Comparison of ENCODE assay signal across 8 mouse cellular contexts in genomic region chr9:42240583-42240992, GRCm38 (mm10). TPM values are rescaled to one million over a fixed set of nuclear protein-coding genes. Genes with fewer than 3 reads are reported as not detected.
DNase-seq lines count a peak whose midpoint lies in the region; ATAC-seq and TF ChIP-seq lines count a peak whose summit lies in the region.
"Had no signal": no experiment of that assay in that cellular context is flagged by ENCODE, and none has a peak within 500 bp of the region (broad histone marks: within the 10 kb centered on the region; RNA-seq: fewer than 3 reads in every experiment).

No protein-coding gene starts in this region.

- TF ChIP-seq CTCF in bone marrow macrophage, adult 2 months (IDR thresholded peaks at IDR 0.05; ENCODE audit: low read depth, low read length): peak; percentile 16; the same call in 1 of the 2 replicates

- H3K9ac ChIP-seq in forebrain, embryonic 11.5 days (ENCODE audit: low read length): no peak overlapping the region
- no peak overlapping the region for H3K9ac ChIP-seq in hindbrain, embryonic 13.5 days
- H3K9ac ChIP-seq: liver, embryonic 15.5 days had no signal

- WGBS in forebrain, embryonic 11.5 days: 23% methylated on average over 11 of the region's 11 CpGs
- 14% methylated on average over 11 of the region's 11 CpGs for WGBS in hindbrain, embryonic 13.5 days

- peak; percentile 88 for DNase-seq in Muller cell, postnatal 12 days (ENCODE audit: inconsistent ontology term)
- DNase-seq in forebrain, embryonic 11.5 days (ENCODE audit: low spot score): peak; percentile 77
- peak; percentile 51 for DNase-seq in layer of hippocampus, adult 9-10 months (ENCODE audit: low spot score)
- peak; percentile 55 for DNase-seq in lung, postnatal 25 days (ENCODE audit: low spot score)
- peak; percentile 84 for DNase-seq in right cerebral cortex, postnatal 10 days (ENCODE audit: low spot score in 2 of 2)

- H3K4me1 ChIP-seq in bone marrow macrophage, adult 2 months (ENCODE audit: control insufficient read depth, insufficient read depth, low read length): no peaks in the 10 kb centered on the region; the same call in 1 of the 2 replicates
- H3K4me1 ChIP-seq in forebrain, embryonic 11.5 days (replicated peaks; ENCODE audit: control insufficient read depth, insufficient read depth, low read length): no peaks in the 10 kb centered on the region; the same call in 1 of the 2 replicates
- peaks cover 35% of the 10 kb centered on the region for H3K4me1 ChIP-seq in hindbrain, embryonic 13.5 days (replicated peaks)
- H3K4me1 ChIP-seq: liver, embryonic 15.5 days had no signal

- H3K36me3 ChIP-seq in forebrain, embryonic 11.5 days (ENCODE audit: control insufficient read depth, insufficient read depth, low read length): no peaks in the 10 kb centered on the region
- H3K36me3 ChIP-seq in hindbrain, embryonic 13.5 days: no peaks in the 10 kb centered on the region
- H3K36me3 ChIP-seq: liver, embryonic 15.5 days had no signal

- no peak for TF ChIP-seq POLR2A in bone marrow macrophage, adult 2 months (IDR thresholded peaks at IDR 0.05; ENCODE audit: borderline replicate concordance, low read depth, low read length)

- peak; percentile 66; the same call in 1 of the 2 replicates for ATAC-seq in forebrain, embryonic 11.5 days (replicated peaks; ENCODE audit: low FRiP score)
- ATAC-seq in hindbrain, embryonic 13.5 days (ENCODE audit: low FRiP score): peak; percentile 81

- H3K27me3 ChIP-seq in forebrain, embryonic 11.5 days (ENCODE audit: control insufficient read depth, insufficient read depth, low read length): no peaks in the 10 kb centered on the region
- no peaks in the 10 kb centered on the region for H3K27me3 ChIP-seq in hindbrain, embryonic 13.5 days

- no peak overlapping the region for H3K4me3 ChIP-seq in bone marrow macrophage, adult 2 months (ENCODE audit: insufficient read depth, low read length)
- no peak overlapping the region for H3K4me3 ChIP-seq in forebrain, embryonic 11.5 days (ENCODE audit: low read depth, low read length)
- no peak overlapping the region for H3K4me3 ChIP-seq in hindbrain, embryonic 13.5 days
- H3K4me3 ChIP-seq: liver, embryonic 15.5 days had no signal

- no peak overlapping the region for H3K27ac ChIP-seq in bone marrow macrophage, adult 2 months (ENCODE audit: insufficient read depth, low read depth, low read length)
- H3K27ac ChIP-seq in forebrain, embryonic 11.5 days (ENCODE audit: low read depth, low read length): peak overlapping the region; percentile 42; the same call in 1 of the 2 replicates
- peak overlapping the region; percentile 80 for H3K27ac ChIP-seq in hindbrain, embryonic 13.5 days
- H3K27ac ChIP-seq: liver, embryonic 15.5 days had no signal

- no peaks in the 10 kb centered on the region for H3K9me3 ChIP-seq in forebrain, embryonic 11.5 days (ENCODE audit: control insufficient read depth, low read length)
- H3K9me3 ChIP-seq in hindbrain, embryonic 13.5 days: no peaks in the 10 kb centered on the region
- H3K9me3 ChIP-seq: liver, embryonic 15.5 days had no signal

- H3K4me2 ChIP-seq in forebrain, embryonic 11.5 days (ENCODE audit: low read depth, low read length, severe bottlenecking): no peak overlapping the region
- H3K4me2 ChIP-seq in hindbrain, embryonic 13.5 days: peak overlapping the region; percentile 18
- H3K4me2 ChIP-seq: liver, embryonic 15.5 days had no signal

RNA-seq across cellular contexts. Expression of gene Sc5d, which starts 23.5 kb away (rescaled TPM):
- polyA plus RNA-seq in bone marrow macrophage, adult 2 months (2012; ENCODE audit: insufficient read depth, insufficient read length, missing spikeins): 24.4 and 25.3 TPM in 2 replicates
- polyA plus RNA-seq in forebrain, embryonic 11.5 days (2014; fragmentation: Nextera tagmentation; extraction: Ambion mirVana): 74.4 and 80.7 TPM in 2 replicates
- 63.0 and 72.2 TPM in 2 replicates for polyA plus RNA-seq in hindbrain, embryonic 13.5 days (2015; fragmentation: Nextera tagmentation; extraction: Ambion mirVana)
